8 mouse cellular contexts compared by ENCODE assay signal in genomic region chr2:180172152-180172551, GRCm38 (mm10). TPM values are rescaled to one million over a fixed set of nuclear protein-coding genes. Genes with fewer than 3 reads are reported as not detected.
DNase-seq lines count a peak whose midpoint lies in the region; ATAC-seq and TF ChIP-seq lines count a peak whose summit lies in the region.

No protein-coding gene starts in this region.

- no peaks in the 10 kb centered on the region for H3K9me3 ChIP-seq in limb, embryonic 13.5 days
- H3K9me3 ChIP-seq in stomach, embryonic 15.5 days, result no peaks in the 10 kb centered on the region

- ATAC-seq in CD4-positive, CD25-positive, alpha-beta regulatory T cell, adult 4 months, result no peak
- ATAC-seq in limb, embryonic 13.5 days (ENCODE audit: low FRiP score, low read depth), result no peak
- no peak for ATAC-seq in stomach, embryonic 15.5 days (ENCODE audit: insufficient read depth, low FRiP score, low read depth)

- no peaks in the 10 kb centered on the region for H3K27me3 ChIP-seq in testis, adult 2 months (ENCODE audit: control insufficient read depth, insufficient read depth, low read length)
- H3K27me3 ChIP-seq in limb, embryonic 13.5 days, result no peaks in the 10 kb centered on the region
- no peaks in the 10 kb centered on the region for H3K27me3 ChIP-seq in stomach, embryonic 15.5 days (replicated peaks)

- peak overlapping the region; percentile 8 for H3K27ac ChIP-seq in testis, adult 2 months (ENCODE audit: control insufficient read depth, insufficient read depth, low read depth, low read length)
- H3K27ac ChIP-seq in limb, embryonic 13.5 days, result no peak overlapping the region
- H3K27ac ChIP-seq in stomach, embryonic 15.5 days, result no peak overlapping the region

- TF ChIP-seq POLR2A in testis, adult 2 months (IDR thresholded peaks at IDR 0.05; ENCODE audit: control insufficient read depth, low read depth, low read length), result no peak

- 5% methylated on average over 9 of the region's 9 CpGs for WGBS in limb, embryonic 13.5 days
- 5% methylated on average over 7 of the region's 9 CpGs for WGBS in stomach, embryonic 15.5 days

- no peaks in the 10 kb centered on the region; the same call in 1 of the 2 replicates for H3K36me3 ChIP-seq in testis, adult 2 months (ENCODE audit: control insufficient read depth, insufficient read depth, low read length)
- H3K36me3 ChIP-seq in limb, embryonic 13.5 days, result peaks cover 42% of the 10 kb centered on the region
- peaks cover 23% of the 10 kb centered on the region for H3K36me3 ChIP-seq in stomach, embryonic 15.5 days

- H3K4me3 ChIP-seq in testis, adult 2 months (ENCODE audit: control insufficient read depth, low read depth, low read length), result peak overlapping the region; percentile 93
- peak overlapping the region; percentile 98 for H3K4me3 ChIP-seq in limb, embryonic 13.5 days
- peak overlapping the region; percentile 100 for H3K4me3 ChIP-seq in stomach, embryonic 15.5 days (replicated peaks)

- H3K4me1 ChIP-seq in testis, adult 2 months (ENCODE audit: control insufficient read depth, insufficient read depth, low read length), result peaks cover 13% of the 10 kb centered on the region
- H3K4me1 ChIP-seq in limb, embryonic 13.5 days, result peaks cover 20% of the 10 kb centered on the region
- peaks cover 22% of the 10 kb centered on the region for H3K4me1 ChIP-seq in stomach, embryonic 15.5 days

- peak; percentile 18 for DNase-seq in CD4-positive, CD25-positive, alpha-beta regulatory T cell, adult 2 months (ENCODE audit: low read depth, low spot score)
- no peak for DNase-seq in testis, postnatal 14 days (ENCODE audit: low spot score)
- no peak for DNase-seq in spleen, adult 18-20 months
- DNase-seq in adrenal gland, adult 18-20 months (ENCODE audit: low spot score in 2 of 2), result no peak

- H3K4me2 ChIP-seq in limb, embryonic 13.5 days (replicated peaks), result peak overlapping the region; percentile 99
- peak overlapping the region; percentile 89 for H3K4me2 ChIP-seq in stomach, embryonic 15.5 days

- TF ChIP-seq CTCF in testis, adult 2 months (IDR thresholded peaks at IDR 0.05; ENCODE audit: control insufficient read depth, insufficient read depth, insufficient replicate concordance, low read depth, low read length), result no peak

- peak overlapping the region; percentile 97 for H3K9ac ChIP-seq in limb, embryonic 13.5 days
- H3K9ac ChIP-seq in stomach, embryonic 15.5 days, result peak overlapping the region; percentile 68

RNA-seq across cellular contexts. Expression of gene Adrm1, which starts 0.9 kb away (rescaled TPM):
- 100 to 1,000 TPM in 1 of 2 experiments, 10 to 100 TPM in 1; 83.1 to 115 TPM for polyA plus RNA-seq in CD4-positive, CD25-positive, alpha-beta regulatory T cell, adult 4 months (2017; shearing (Covaris generic))
- polyA plus RNA-seq in testis, adult 2 months (2012; rRNA removed), result 107 and 114 TPM in 2 replicates
- polyA plus RNA-seq in limb, embryonic 13.5 days (2015; fragmentation: Nextera tagmentation; extraction: Ambion mirVana), result 196 and 199 TPM in 2 replicates
- polyA plus RNA-seq in stomach, embryonic 15.5 days (2015; fragmentation: Nextera tagmentation; extraction: Ambion mirVana), result 141 and 172 TPM in 2 replicates
- total RNA-seq in adrenal gland, adult 18-20 months (2021), result 100 to 1,000 TPM; 179 to 198 TPM

RNA-seq across cellular contexts. Expression of gene Osbpl2, which starts 53.0 kb away (rescaled TPM):
- polyA plus RNA-seq in CD4-positive, CD25-positive, alpha-beta regulatory T cell, adult 4 months (2017; shearing (Covaris generic)), result 10 to 100 TPM; 20.6 to 24.3 TPM
- polyA plus RNA-seq in testis, adult 2 months (2012; rRNA removed), result 16.0 and 18.5 TPM in 2 replicates
- polyA plus RNA-seq in limb, embryonic 13.5 days (2015; fragmentation: Nextera tagmentation; extraction: Ambion mirVana), result 38.7 and 40.1 TPM in 2 replicates
- 34.2 and 37.3 TPM in 2 replicates for polyA plus RNA-seq in stomach, embryonic 15.5 days (2015; fragmentation: Nextera tagmentation; extraction: Ambion mirVana)
- total RNA-seq in adrenal gland, adult 18-20 months (2021), result 10 to 100 TPM; 36.9 to 37.5 TPM

RNA-seq across cellular contexts. Expression of gene Lama5, which starts 53.5 kb away (rescaled TPM):
- polyA plus RNA-seq in CD4-positive, CD25-positive, alpha-beta regulatory T cell, adult 4 months (2017; shearing (Covaris generic)), result 1 to 10 TPM in 1 of 2 experiments, under 1 TPM in 1; 0.30 to 1.4 TPM
- 7.5 and 8.3 TPM in 2 replicates for polyA plus RNA-seq in testis, adult 2 months (2012; rRNA removed)
- polyA plus RNA-seq in limb, embryonic 13.5 days (2015; fragmentation: Nextera tagmentation; extraction: Ambion mirVana), result 15.6 and 15.8 TPM in 2 replicates
- 45.6 and 47.5 TPM in 2 replicates for polyA plus RNA-seq in stomach, embryonic 15.5 days (2015; fragmentation: Nextera tagmentation; extraction: Ambion mirVana)
- 10 to 100 TPM; 31.5 to 61.3 TPM for total RNA-seq in adrenal gland, adult 18-20 months (2021)
